Mouse (Mus musculus) forebrain, embryonic 10.5 days (tissue): ENCODE data around the gene Mybbp1a. TPM values are rescaled to one million over a fixed set of nuclear protein-coding genes. Genes with fewer than 3 reads are reported as not detected.

Experiments
- DNase-seq: peaks from one replicate; pipeline ENCODE4 v3.0.0-alpha.2; 2017; ENCODE audit warnings: low spot score; ENCODE audit errors: extremely low spot score
- H3K27ac ChIP-seq: fragments of 300-500 bp; sonication (generic); 2 replicates; pipeline ENCODE4 v1.5.1; 2016; ENCODE audit warnings: mild to moderate bottlenecking
- H3K27me3 ChIP-seq: fragments of 300-500 bp; sonication (generic); 2 replicates; pipeline ENCODE4 v1.6.1; 2016; ENCODE audit warnings: mild to moderate bottlenecking; ENCODE audit not compliant: poor library complexity, severe bottlenecking
- H3K36me3 ChIP-seq: fragments of 300-500 bp; sonication (generic); replicated peaks from 2 replicates; pipeline ENCODE4 v1.6.1; 2016; ENCODE audit warnings: mild to moderate bottlenecking, moderate library complexity
- H3K4me1 ChIP-seq: fragments of 300-500 bp; sonication (generic); 2 replicates; pipeline ENCODE4 v1.6.1; 2016
- H3K4me3 ChIP-seq: fragments of 300-500 bp; sonication (generic); 2 replicates; pipeline ENCODE4 v1.5.1; 2016; ENCODE audit warnings: mild to moderate bottlenecking, moderate library complexity
- H3K9me3 ChIP-seq: fragments of 300-500 bp; sonication (generic); 2 replicates; pipeline ENCODE4 v1.6.1; 2016; ENCODE audit warnings: mild to moderate bottlenecking, moderate library complexity
- WGBS: fragments of 180-500 bp; shearing (Covaris S2); methylation state at CpG from one replicate; pipeline ENCODE4 v1.1.7; 2016; 5-methylcytosine and 5-hydroxymethylcytosine counted together
- polyA plus RNA-seq: library from polyadenylated mRNA; unstranded; fragments of >200 nt; fragmentation: Nextera tagmentation; extraction: Ambion mirVana; gene quantifications from 2 replicates; pipeline ENCODE4 v1.2.1, GENCODE M21; 2016

Gene Mybbp1a
- polyA plus RNA-seq, 1 experiment from 2014 or later: 248 TPM

GRCm38 (mm10) chr11:72464821-72465220 is 23.7 kb downstream of the Mybbp1a start:
- no peak overlapping the region for H3K27ac ChIP-seq
- H3K9me3 ChIP-seq: no peaks in the 10 kb centered on the region
- WGBS: 73% methylated on average over 3 of the region's 3 CpGs
- H3K27me3 ChIP-seq: no peaks in the 10 kb centered on the region
- H3K36me3 ChIP-seq: no peaks in the 10 kb centered on the region
- peaks cover 62% of the 10 kb centered on the region for H3K4me1 ChIP-seq
- no peak overlapping the region for H3K4me3 ChIP-seq
- no peak for DNase-seq

DNA sequence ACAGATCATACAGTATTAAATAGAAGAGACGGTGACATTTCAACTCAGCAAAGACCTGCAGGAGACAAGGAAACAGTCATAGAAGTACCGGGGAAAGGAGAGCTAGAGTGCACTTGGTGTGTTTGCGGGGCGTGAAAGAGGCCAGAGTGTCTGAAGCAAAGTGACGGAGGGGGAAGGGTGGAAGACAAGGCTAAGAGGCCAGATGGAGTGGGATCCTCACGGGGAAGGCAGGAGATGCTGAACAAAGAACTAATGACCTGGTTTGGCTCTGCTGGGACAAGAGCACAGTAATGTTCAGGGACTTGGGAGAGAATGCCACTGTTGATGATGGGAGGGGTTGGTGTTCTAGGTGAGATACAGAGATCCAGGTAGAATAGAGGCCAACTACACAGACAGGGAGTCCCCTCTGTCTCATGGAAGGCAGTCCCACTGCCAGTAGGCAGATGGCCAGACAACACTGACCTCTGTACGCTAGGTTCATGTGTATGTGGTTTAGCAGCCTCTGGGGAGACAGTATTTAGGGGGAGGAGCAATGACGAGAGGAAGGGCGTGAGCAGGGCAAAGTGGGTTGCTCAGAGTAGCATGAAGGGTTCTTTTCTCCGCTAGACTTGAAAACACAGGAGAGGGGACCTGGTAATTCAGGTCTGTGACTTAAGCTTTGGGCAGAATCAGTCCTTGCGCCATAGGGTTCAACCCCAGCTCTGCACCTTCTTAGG is 25.0 kb downstream of the Mybbp1a start:
- no peaks in the 10 kb centered on the region for H3K27me3 ChIP-seq
- H3K36me3 ChIP-seq: no peaks in the 10 kb centered on the region
- no peaks in the 10 kb centered on the region for H3K9me3 ChIP-seq
- peak overlapping the region; percentile 33 for H3K27ac ChIP-seq
- H3K4me1 ChIP-seq: peaks cover 67% of the 10 kb centered on the region
- DNase-seq: no peak
- no peak overlapping the region for H3K4me3 ChIP-seq
- WGBS: 75% methylated on average over 11 of the region's 11 CpGs

- Histone ChIP-seq H3K36me3 (no peaks in the 10 kb centered on the region), H3K9me3 (no peaks in the 10 kb centered on the region), H3K4me3 (no peak overlapping the region), H3K27ac (peak overlapping the region; percentile 56), H3K4me1 (peaks cover 65% of the 10 kb centered on the region), H3K27me3 (no peaks in the 10 kb centered on the region)
- DNase-seq: no peak
- 64% methylated on average over 11 of the region's 11 CpGs for WGBS
Measured at GRCm38 (mm10) chr11:72466694-72467507, 25.7 kb downstream of the Mybbp1a start.

- Histone ChIP-seq H3K9me3 (no peaks in the 10 kb centered on the region), H3K4me3 (no peak overlapping the region), H3K36me3 (no peaks in the 10 kb centered on the region), H3K4me1 (peaks cover 65% of the 10 kb centered on the region), H3K27ac (peak overlapping the region; percentile 51), H3K27me3 (no peaks in the 10 kb centered on the region)
- 79% methylated on average over 5 of the region's 5 CpGs for WGBS
- no peak for DNase-seq
Measured at GRCm38 (mm10) chr11:72468525-72468924, 27.4 kb downstream of the Mybbp1a start.

DNA sequence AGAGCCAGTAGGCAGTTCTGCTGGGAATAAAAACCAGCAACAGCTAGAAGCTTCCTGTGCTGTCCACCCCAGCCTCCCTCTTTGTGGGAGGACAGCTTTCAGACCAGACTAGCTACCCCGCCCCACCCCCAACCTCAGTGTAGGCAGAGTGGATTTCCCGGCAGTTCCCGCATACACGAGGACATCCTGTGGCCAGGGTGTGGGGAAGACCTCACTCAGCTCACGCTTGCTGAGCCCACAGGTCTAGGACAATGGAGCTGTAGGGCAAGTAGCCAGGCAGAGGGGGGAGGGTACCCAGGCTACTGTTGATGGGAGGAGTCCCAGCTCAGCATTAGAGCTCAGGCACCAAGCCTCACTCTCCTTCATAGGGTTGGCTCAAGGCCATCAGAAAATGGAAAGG is 28.1 kb downstream of the Mybbp1a start:
- Histone ChIP-seq H3K9me3 (no peaks in the 10 kb centered on the region), H3K36me3 (no peaks in the 10 kb centered on the region), H3K4me3 (no peak overlapping the region), H3K27me3 (no peaks in the 10 kb centered on the region), H3K4me1 (peaks cover 64% of the 10 kb centered on the region), H3K27ac (peak overlapping the region; percentile 51)
- DNase-seq: no peak
- WGBS: 34% methylated on average over 5 of the region's 5 CpGs

DNA sequence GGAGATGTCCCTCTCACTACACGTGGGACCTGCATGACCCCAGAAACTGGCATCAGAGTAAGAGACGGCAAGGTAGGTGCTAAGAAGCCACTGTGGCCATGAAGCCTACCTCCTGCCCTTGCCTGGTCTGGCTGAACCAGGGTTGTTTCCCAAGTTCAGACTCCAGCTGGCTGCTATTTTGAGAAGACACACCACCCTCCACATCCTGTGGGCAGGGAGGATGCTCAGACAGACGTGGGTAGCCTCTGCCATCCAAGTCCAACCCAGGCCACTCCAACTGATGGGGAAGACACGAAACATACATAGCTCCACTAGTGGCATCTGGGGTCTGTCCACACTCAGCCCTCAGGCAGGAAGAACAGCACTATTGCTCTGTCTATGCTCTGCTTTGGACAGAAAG is 28.8 kb downstream of the Mybbp1a start:
- WGBS: 76% methylated on average over 4 of the region's 4 CpGs
- Histone ChIP-seq H3K9me3 (no peaks in the 10 kb centered on the region), H3K36me3 (no peaks in the 10 kb centered on the region), H3K27ac (no peak overlapping the region), H3K4me3 (no peak overlapping the region), H3K27me3 (no peaks in the 10 kb centered on the region), H3K4me1 (peaks cover 64% of the 10 kb centered on the region)
- no peak for DNase-seq

DNA sequence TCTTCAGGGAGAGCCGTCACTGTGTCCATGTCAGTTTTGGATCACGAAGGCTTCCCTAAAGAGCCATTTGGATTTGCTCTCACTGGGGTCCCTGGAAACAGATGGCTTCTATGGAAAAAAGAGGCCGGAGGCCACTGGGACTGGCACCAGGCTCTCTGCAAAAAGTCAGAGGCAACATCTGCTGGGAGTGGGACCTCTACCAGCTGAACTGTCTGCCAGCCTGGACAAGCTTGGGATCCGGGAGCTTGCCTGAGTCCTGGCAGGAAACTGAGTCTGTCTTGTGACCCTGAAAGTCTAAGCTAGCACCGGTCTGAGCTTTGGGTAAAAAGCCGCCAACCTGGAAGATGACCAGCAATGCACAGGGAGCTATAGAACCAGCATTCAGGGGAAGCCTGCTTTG is 30.2 kb downstream of the Mybbp1a start:
- H3K4me3 ChIP-seq: no peak overlapping the region
- H3K4me1 ChIP-seq: peaks cover 64% of the 10 kb centered on the region
- H3K27ac ChIP-seq: no peak overlapping the region
- 91% methylated on average over 6 of the region's 6 CpGs for WGBS
- no peak for DNase-seq
- H3K27me3 ChIP-seq: no peaks in the 10 kb centered on the region
- no peaks in the 10 kb centered on the region for H3K36me3 ChIP-seq
- H3K9me3 ChIP-seq: no peaks in the 10 kb centered on the region

GRCm38 (mm10) chr11:72473540-72473939 is 32.4 kb downstream of the Mybbp1a start:
- peaks cover 62% of the 10 kb centered on the region for H3K4me1 ChIP-seq
- no peak for DNase-seq

GRCm38 (mm10) chr11:72474926-72475325 is 33.8 kb downstream of the Mybbp1a start:
- DNase-seq: no peak
- Histone ChIP-seq H3K36me3 (no peaks in the 10 kb centered on the region), H3K4me3 (no peak overlapping the region), H3K4me1 (peaks cover 52% of the 10 kb centered on the region), H3K27me3 (no peaks in the 10 kb centered on the region), H3K9me3 (no peaks in the 10 kb centered on the region), H3K27ac (peak overlapping the region; percentile 58)
- WGBS: 86% methylated on average over 3 of the region's 3 CpGs

More at GRCm38 (mm10) chr11:72473540-72473939, 32.4 kb downstream of the Mybbp1a start:
- H3K9me3 ChIP-seq: no peaks in the 10 kb centered on the region
- 82% methylated on average over 4 of the region's 4 CpGs for WGBS
- H3K36me3 ChIP-seq: no peaks in the 10 kb centered on the region
- no peak overlapping the region for H3K4me3 ChIP-seq
- no peak overlapping the region for H3K27ac ChIP-seq
- no peaks in the 10 kb centered on the region for H3K27me3 ChIP-seq

DNA sequence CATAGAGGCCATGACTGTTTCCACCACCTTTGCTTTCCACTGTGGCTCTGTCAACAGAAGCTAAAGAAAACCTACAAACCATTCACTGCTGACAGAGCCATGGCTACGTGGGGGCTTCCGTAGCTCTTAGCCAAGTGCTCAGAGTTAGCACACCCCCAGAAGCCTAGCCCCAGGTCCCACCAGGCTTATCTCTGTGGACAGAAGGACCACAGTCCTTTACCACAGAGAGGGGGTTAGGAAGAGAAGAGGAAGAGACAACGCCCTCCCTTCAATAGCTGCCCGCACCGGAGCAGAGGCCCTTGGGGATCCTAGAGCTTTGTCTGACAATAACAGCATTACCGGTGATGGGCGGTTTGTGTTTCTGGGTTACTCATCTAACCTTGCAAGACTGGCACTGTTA is 34.3 kb downstream of the Mybbp1a start:
- Histone ChIP-seq H3K36me3 (no peaks in the 10 kb centered on the region), H3K4me3 (no peak overlapping the region), H3K27me3 (no peaks in the 10 kb centered on the region), H3K27ac (peak overlapping the region; percentile 58; the same call in 1 of the 2 replicates), H3K4me1 (peaks cover 49% of the 10 kb centered on the region), H3K9me3 (no peaks in the 10 kb centered on the region)
- WGBS: 81% methylated on average over 7 of the region's 7 CpGs
- no peak for DNase-seq

- 82% methylated on average over 7 of the region's 7 CpGs for WGBS
- H3K4me1 ChIP-seq: peaks cover 49% of the 10 kb centered on the region
Measured at GRCm38 (mm10) chr11:72476074-72476625, 35.0 kb downstream of the Mybbp1a start.

GRCm38 (mm10) chr11:72477182-72477581 is 36.0 kb downstream of the Mybbp1a start:
- Histone ChIP-seq H3K27me3 (no peaks in the 10 kb centered on the region), H3K9me3 (no peaks in the 10 kb centered on the region), H3K36me3 (no peaks in the 10 kb centered on the region), H3K27ac (no peak overlapping the region), H3K4me1 (peaks cover 46% of the 10 kb centered on the region), H3K4me3 (no peak overlapping the region)
- WGBS: 52% methylated on average over 5 of the region's 5 CpGs
- no peak for DNase-seq

More at GRCm38 (mm10) chr11:72476074-72476625, 35.0 kb downstream of the Mybbp1a start:
- H3K9me3 ChIP-seq: no peaks in the 10 kb centered on the region
- H3K27me3 ChIP-seq: no peaks in the 10 kb centered on the region
- peak overlapping the region; percentile 40; the same call in 1 of the 2 replicates for H3K27ac ChIP-seq
- no peak overlapping the region; the same call in 1 of the 2 replicates for H3K4me3 ChIP-seq
- no peak for DNase-seq
- H3K36me3 ChIP-seq: no peaks in the 10 kb centered on the region

DNA sequence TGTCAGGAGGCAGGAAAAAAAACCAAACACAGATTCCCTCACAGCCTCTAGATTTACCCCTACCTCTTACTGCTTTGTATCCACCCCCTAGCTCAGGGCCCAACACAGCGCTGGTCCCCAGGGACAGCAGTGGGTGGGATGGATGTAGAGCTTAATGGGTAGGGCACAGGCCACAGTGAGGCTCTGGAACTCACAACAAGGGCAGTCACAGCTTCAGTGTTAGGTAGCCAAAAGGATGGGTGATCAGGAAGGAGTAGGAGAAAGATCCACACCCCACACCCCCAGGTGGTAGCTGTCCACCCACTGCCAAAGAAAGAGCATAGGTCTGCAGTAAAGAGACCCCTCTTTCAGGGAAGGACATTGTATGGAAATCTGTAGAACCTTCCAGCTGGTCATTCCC is 36.5 kb downstream of the Mybbp1a start:
- DNase-seq: no peak
- H3K4me3 ChIP-seq: no peak overlapping the region
- peaks cover 43% of the 10 kb centered on the region for H3K4me1 ChIP-seq
- WGBS: 92% methylated on average over 1 of the region's 1 CpGs
- H3K36me3 ChIP-seq: no peaks in the 10 kb centered on the region
- no peaks in the 10 kb centered on the region for H3K9me3 ChIP-seq
- H3K27ac ChIP-seq: peak overlapping the region; percentile 58; the same call in 1 of the 2 replicates
- H3K27me3 ChIP-seq: no peaks in the 10 kb centered on the region
